Mouse (Mus musculus): ENCODE results near the gene Grik1. TPM values are rescaled to one million over a fixed set of nuclear protein-coding genes. Genes with fewer than 3 reads are reported as not detected.

Grik1 gene
- polyA plus RNA-seq, 1 experiment from 2014 or later, result 44.2 TPM

DNA sequence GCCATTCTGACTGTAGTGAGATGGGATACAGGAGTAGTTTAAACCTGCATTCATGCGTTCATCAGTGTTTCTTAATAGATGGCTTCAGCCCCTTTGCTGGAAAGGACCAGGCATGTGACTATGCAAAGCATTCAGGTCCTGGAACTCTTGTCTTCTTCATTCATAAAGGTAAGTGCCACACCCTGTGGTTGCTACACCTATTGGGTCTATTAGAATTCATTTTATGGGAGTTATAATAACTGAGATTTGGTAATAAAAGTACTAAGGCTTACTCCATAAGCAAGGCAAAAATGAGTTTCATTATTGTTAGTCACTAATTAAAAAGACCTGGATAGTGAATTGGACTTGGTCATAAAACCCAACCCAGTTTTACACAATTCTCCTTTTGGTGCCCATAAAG lies 355.4 kb downstream of the Grik1 start:
- Histone ChIP-seq H3K4me1 (ENCODE audit: control insufficient read depth, insufficient read depth, low read length) (no peaks in the 10 kb centered on the region), H3K36me3 (ENCODE audit: control insufficient read depth, insufficient read depth, low read length) (no peaks in the 10 kb centered on the region), H3K9ac (replicated peaks; ENCODE audit: low read depth, low read length) (no peak overlapping the region), H3K4me2 (ENCODE audit: low read depth, low read length) (no peak overlapping the region), H3K4me3 (ENCODE audit: low read depth, low read length) (no peak overlapping the region), H3K9me3 (ENCODE audit: control insufficient read depth, low read length) (no peaks in the 10 kb centered on the region), H3K27ac (ENCODE audit: low read depth, low read length) (no peak overlapping the region), H3K27me3 (ENCODE audit: control insufficient read depth, insufficient read depth, low read length) (no peaks in the 10 kb centered on the region)
- WGBS, result 86% methylated on average over 1 of the region's 1 CpGs
- ATAC-seq (ENCODE audit: low read depth), result no peak

DNA sequence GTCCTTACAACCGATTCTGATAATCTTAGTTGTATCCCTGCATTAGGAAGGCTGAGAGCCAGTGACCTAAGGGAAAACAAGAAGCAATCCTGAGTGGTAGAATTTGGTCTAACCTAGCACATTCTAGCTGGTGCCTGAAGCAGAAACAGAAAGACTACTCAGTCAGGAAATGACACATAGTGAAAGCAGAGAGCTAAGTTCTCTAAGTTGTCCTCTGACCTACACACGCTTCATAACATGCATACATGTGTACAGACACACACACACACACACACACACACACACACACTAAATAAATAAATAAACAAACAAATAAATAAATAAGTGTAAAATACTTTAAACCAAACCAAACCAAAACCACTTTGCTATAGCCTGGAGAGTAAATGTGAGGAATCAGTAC lies 358.7 kb downstream of the Grik1 start:
- H3K4me3 ChIP-seq (ENCODE audit: low read depth, low read length), result no peak overlapping the region
- H3K9ac ChIP-seq (replicated peaks; ENCODE audit: low read depth, low read length), result no peak overlapping the region
- H3K4me2 ChIP-seq (ENCODE audit: low read depth, low read length), result no peak overlapping the region
- no peak overlapping the region for H3K27ac ChIP-seq (ENCODE audit: low read depth, low read length)
- H3K9me3 ChIP-seq (ENCODE audit: control insufficient read depth, low read length), result no peaks in the 10 kb centered on the region
- H3K27me3 ChIP-seq (ENCODE audit: control insufficient read depth, insufficient read depth, low read length), result no peaks in the 10 kb centered on the region
- H3K4me1 ChIP-seq (ENCODE audit: control insufficient read depth, insufficient read depth, low read length), result no peaks in the 10 kb centered on the region
- ATAC-seq (ENCODE audit: low read depth), result no peak
- WGBS, result 94% methylated on average over 2 of the region's 2 CpGs
- H3K36me3 ChIP-seq (ENCODE audit: control insufficient read depth, insufficient read depth, low read length), result no peaks in the 10 kb centered on the region

DNA sequence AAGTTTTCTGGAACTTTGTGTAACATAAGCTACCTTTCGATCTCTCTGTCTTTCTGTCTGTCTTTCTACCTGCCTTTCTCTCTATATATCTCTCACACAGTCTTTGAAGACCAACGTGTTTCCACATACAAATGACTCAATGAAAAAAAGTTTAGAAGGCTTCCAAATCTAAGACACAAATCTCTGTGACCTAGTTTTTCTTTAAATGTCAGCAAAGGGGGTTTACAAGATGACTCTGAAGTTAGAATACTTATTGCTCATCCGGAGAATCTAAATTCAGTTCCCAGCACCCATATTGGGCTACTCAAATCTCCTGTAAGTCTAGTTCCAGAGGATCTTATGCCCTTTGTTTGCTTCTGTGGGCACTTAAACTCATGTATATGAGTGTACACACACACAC lies 359.5 kb downstream of the Grik1 start:
- H3K27me3 ChIP-seq (ENCODE audit: control insufficient read depth, insufficient read depth, low read length), result no peaks in the 10 kb centered on the region
- H3K27ac ChIP-seq (ENCODE audit: low read depth, low read length), result no peak overlapping the region
- H3K9me3 ChIP-seq (ENCODE audit: control insufficient read depth, low read length), result no peaks in the 10 kb centered on the region
- no peaks in the 10 kb centered on the region for H3K4me1 ChIP-seq (ENCODE audit: control insufficient read depth, insufficient read depth, low read length)
- no peak overlapping the region for H3K4me3 ChIP-seq (ENCODE audit: low read depth, low read length)
- no peak overlapping the region for H3K9ac ChIP-seq (replicated peaks; ENCODE audit: low read depth, low read length)
- WGBS, result 92% methylated on average over 3 of the region's 3 CpGs
- H3K4me2 ChIP-seq (ENCODE audit: low read depth, low read length), result no peak overlapping the region
- no peaks in the 10 kb centered on the region for H3K36me3 ChIP-seq (ENCODE audit: control insufficient read depth, insufficient read depth, low read length)
- ATAC-seq (ENCODE audit: low read depth), result no peak

DNA sequence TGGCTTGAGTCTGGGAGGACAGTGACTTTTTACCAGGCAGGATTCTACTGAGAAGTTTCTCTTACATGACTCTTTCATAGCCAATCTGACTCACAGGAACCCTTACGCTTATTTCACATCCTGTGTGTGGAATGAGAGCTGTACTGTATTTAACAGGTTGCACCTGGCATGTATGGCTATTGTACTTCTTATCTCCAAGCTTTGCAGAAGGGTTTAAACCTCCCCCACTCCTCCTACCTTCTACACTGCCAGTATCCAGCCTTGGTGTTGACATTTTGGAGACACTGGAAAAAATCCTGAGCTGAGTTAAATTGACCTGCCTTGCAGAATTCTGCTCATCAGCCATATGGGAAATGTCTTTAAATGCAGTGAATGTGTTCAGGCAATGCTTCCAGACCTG lies 361.4 kb downstream of the Grik1 start:
- no peak for ATAC-seq (ENCODE audit: low read depth)

DNA sequence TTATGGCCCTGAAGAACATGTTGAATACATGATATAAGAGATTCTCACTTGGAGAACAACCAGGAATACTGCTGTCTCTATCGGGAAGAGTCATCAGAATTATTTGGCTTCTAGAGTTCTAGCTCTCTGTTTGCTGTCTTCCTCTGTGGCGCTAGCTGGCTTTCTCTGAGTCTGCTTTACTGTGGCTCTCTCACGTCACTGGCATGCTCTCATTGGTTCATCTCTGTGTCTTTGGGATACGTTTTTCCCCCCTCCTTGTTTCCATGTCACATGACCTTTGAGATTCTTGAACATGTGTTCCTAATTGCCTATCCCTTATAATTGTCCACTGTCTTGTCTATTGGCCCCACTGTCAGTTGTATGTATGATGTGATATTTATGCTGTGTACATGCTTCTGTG lies 372.2 kb downstream of the Grik1 start:
- WGBS, result 69% methylated on average over 4 of the region's 4 CpGs
- Histone ChIP-seq H3K9me3 (ENCODE audit: control insufficient read depth, low read length) (no peaks in the 10 kb centered on the region), H3K4me3 (ENCODE audit: low read depth, low read length) (no peak overlapping the region), H3K27ac (ENCODE audit: low read depth, low read length) (no peak overlapping the region), H3K27me3 (ENCODE audit: control insufficient read depth, insufficient read depth, low read length) (no peaks in the 10 kb centered on the region), H3K9ac (replicated peaks; ENCODE audit: low read depth, low read length) (no peak overlapping the region), H3K36me3 (ENCODE audit: control insufficient read depth, insufficient read depth, low read length) (no peaks in the 10 kb centered on the region), H3K4me2 (ENCODE audit: low read depth, low read length) (no peak overlapping the region), H3K4me1 (ENCODE audit: control insufficient read depth, insufficient read depth, low read length) (peaks cover 12% of the 10 kb centered on the region; the same call in 1 of the 2 replicates)
- ATAC-seq (ENCODE audit: low read depth), result no peak

More for the DNA sequence above, 361.4 kb downstream of the Grik1 start:
- H3K27ac ChIP-seq (ENCODE audit: low read depth, low read length), result no peak overlapping the region
- H3K4me1 ChIP-seq (ENCODE audit: control insufficient read depth, insufficient read depth, low read length), result no peaks in the 10 kb centered on the region
- H3K27me3 ChIP-seq (ENCODE audit: control insufficient read depth, insufficient read depth, low read length), result no peaks in the 10 kb centered on the region
- no peaks in the 10 kb centered on the region for H3K36me3 ChIP-seq (ENCODE audit: control insufficient read depth, insufficient read depth, low read length)
- WGBS, result 97% methylated on average over 1 of the region's 1 CpGs
- H3K9me3 ChIP-seq (ENCODE audit: control insufficient read depth, low read length), result no peaks in the 10 kb centered on the region
- H3K4me2 ChIP-seq (ENCODE audit: low read depth, low read length), result no peak overlapping the region
- no peak overlapping the region for H3K4me3 ChIP-seq (ENCODE audit: low read depth, low read length)
- no peak overlapping the region for H3K9ac ChIP-seq (replicated peaks; ENCODE audit: low read depth, low read length)

DNA sequence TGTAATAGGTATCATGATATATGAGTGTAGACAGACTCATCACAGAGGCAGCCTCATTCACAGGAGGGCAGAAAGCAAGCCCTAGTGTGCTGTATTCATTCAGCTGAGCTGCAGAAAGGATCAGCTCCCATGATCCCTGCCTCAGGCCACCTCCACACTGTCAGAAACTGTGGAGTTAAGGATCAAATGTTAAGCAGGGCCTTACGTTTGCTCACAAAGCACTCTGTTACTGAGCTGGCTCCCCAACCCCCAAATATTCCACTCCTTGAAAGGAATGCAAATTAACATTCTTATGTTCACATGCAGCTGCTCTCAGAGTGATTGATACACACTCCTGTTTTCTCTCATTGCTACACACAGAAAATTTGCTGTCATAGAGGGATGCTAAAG lies 372.9 kb downstream of the Grik1 start:
- no peak overlapping the region for H3K4me2 ChIP-seq (ENCODE audit: low read depth, low read length)
- no peaks in the 10 kb centered on the region for H3K27me3 ChIP-seq (ENCODE audit: control insufficient read depth, insufficient read depth, low read length)
- ATAC-seq (ENCODE audit: low read depth), result peak; percentile 65
- 10% methylated on average over 1 of the region's 1 CpGs for WGBS
- no peak overlapping the region for H3K9ac ChIP-seq (replicated peaks; ENCODE audit: low read depth, low read length)
- H3K4me3 ChIP-seq (ENCODE audit: low read depth, low read length), result no peak overlapping the region
- no peaks in the 10 kb centered on the region for H3K9me3 ChIP-seq (ENCODE audit: control insufficient read depth, low read length)
- H3K27ac ChIP-seq (ENCODE audit: low read depth, low read length), result peak overlapping the region; percentile 49; the same call in 1 of the 2 replicates
- no peaks in the 10 kb centered on the region for H3K36me3 ChIP-seq (ENCODE audit: control insufficient read depth, insufficient read depth, low read length)
- H3K4me1 ChIP-seq (ENCODE audit: control insufficient read depth, insufficient read depth, low read length), result peaks cover 12% of the 10 kb centered on the region; the same call in 1 of the 2 replicates

DNA sequence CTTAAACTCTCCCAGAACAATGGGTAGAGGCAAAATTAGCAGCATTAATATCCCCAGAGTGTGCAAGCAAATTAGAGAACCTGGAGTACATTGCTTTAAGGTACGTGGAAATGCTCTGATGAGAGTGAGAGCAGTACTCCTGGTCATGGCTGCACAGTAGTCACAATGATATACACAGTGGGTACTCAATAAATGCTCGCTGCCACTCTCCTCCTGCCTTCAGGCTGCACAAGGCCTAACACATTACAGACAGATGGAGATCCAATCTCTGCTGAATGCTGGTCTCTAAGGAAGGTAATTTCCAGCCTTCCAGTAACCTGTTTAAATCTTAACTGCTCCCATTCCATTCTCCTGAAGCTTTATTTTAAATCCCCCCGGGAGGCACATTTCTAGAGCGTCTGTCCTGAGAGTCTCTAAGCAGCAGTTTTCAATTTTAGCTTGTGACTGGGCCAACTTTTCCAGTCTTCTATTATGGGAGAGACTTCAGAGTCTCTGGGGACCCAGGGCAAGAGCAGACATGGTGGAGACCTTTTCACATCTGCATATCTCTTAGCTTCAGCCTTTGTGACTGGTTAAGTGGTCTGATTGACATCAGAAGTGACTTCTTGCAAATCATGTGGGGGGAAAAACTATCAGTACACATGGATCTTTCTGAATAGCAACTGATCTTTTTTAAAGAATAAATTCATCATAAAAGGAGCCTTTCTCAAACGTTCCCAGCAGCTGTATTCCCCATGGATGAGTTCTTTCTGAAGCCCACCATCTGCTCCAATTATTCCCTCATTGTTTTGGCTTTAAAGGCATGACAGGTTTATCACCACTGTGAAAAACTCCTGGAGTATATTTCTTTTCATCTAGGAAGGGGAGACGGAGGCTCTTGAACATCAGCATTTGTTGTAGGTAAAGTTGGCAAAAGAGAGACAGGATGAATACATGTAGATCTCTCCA lies 373.6 kb downstream of the Grik1 start:
- no peak overlapping the region for H3K9ac ChIP-seq (replicated peaks; ENCODE audit: low read depth, low read length)
- no peak overlapping the region for H3K4me3 ChIP-seq (ENCODE audit: low read depth, low read length)
- H3K4me2 ChIP-seq (ENCODE audit: low read depth, low read length), result no peak overlapping the region
- H3K9me3 ChIP-seq (ENCODE audit: control insufficient read depth, low read length), result no peaks in the 10 kb centered on the region
- WGBS, result 15% methylated on average over 6 of the region's 6 CpGs
- peaks cover 12% of the 10 kb centered on the region; the same call in 1 of the 2 replicates for H3K4me1 ChIP-seq (ENCODE audit: control insufficient read depth, insufficient read depth, low read length)
- no peaks in the 10 kb centered on the region for H3K27me3 ChIP-seq (ENCODE audit: control insufficient read depth, insufficient read depth, low read length)
- H3K27ac ChIP-seq (ENCODE audit: low read depth, low read length), result peak overlapping the region; percentile 49; the same call in 1 of the 2 replicates
- peak; percentile 81 for ATAC-seq (ENCODE audit: low read depth)
- no peaks in the 10 kb centered on the region for H3K36me3 ChIP-seq (ENCODE audit: control insufficient read depth, insufficient read depth, low read length)

DNA sequence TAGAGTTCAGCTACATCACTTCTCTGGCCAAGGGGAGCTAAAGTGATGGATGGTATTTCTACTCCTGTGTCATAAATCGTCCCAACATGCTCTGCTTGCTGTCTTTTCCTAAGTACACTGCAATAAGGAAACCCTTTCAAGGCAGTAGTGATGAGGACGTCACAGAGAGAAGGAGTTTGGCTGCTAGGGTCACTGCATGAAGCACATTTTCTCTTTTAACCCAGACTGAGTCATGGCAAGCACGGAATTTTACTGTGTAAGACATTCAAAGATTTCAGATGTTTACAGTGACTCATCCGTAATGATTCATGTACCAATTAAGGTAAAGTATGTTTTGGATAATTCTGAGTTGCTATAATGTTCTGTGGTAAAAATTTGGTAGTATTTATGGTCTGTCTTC lies 374.9 kb downstream of the Grik1 start:
- H3K9ac ChIP-seq (replicated peaks; ENCODE audit: low read depth, low read length), result no peak overlapping the region
- no peak overlapping the region for H3K4me3 ChIP-seq (ENCODE audit: low read depth, low read length)
- WGBS, result 62% methylated on average over 4 of the region's 4 CpGs
- H3K9me3 ChIP-seq (ENCODE audit: control insufficient read depth, low read length), result no peaks in the 10 kb centered on the region
- no peaks in the 10 kb centered on the region for H3K27me3 ChIP-seq (ENCODE audit: control insufficient read depth, insufficient read depth, low read length)
- no peak overlapping the region for H3K4me2 ChIP-seq (ENCODE audit: low read depth, low read length)
- H3K27ac ChIP-seq (ENCODE audit: low read depth, low read length), result no peak overlapping the region
- H3K36me3 ChIP-seq (ENCODE audit: control insufficient read depth, insufficient read depth, low read length), result no peaks in the 10 kb centered on the region
- ATAC-seq (ENCODE audit: low read depth), result no peak
- H3K4me1 ChIP-seq (ENCODE audit: control insufficient read depth, insufficient read depth, low read length), result peaks cover 12% of the 10 kb centered on the region; the same call in 1 of the 2 replicates

DNA sequence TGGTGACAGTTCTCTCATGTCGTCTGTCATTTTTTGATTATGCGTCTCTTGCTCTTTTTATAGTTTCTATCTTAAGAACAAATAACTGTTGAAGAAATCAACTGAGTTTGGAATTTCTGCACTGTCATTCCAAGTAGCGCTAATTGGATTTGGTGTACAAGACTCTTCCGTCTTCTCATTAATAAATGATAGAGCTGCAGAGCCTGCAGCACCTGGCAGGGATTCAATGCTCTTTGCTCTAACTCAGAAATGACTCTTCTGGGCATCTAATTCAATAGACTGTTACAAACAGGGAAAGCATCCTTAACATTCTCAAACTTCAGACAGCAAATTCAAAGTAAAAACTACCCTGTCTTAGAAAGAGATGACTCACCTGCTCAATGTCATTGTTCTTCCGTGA lies 376.3 kb downstream of the Grik1 start:
- Histone ChIP-seq H3K27me3 (ENCODE audit: control insufficient read depth, insufficient read depth, low read length) (no peaks in the 10 kb centered on the region), H3K4me3 (ENCODE audit: low read depth, low read length) (no peak overlapping the region), H3K9me3 (ENCODE audit: control insufficient read depth, low read length) (no peaks in the 10 kb centered on the region), H3K4me1 (ENCODE audit: control insufficient read depth, insufficient read depth, low read length) (peaks cover 12% of the 10 kb centered on the region; the same call in 1 of the 2 replicates), H3K4me2 (ENCODE audit: low read depth, low read length) (no peak overlapping the region), H3K9ac (replicated peaks; ENCODE audit: low read depth, low read length) (no peak overlapping the region), H3K36me3 (ENCODE audit: control insufficient read depth, insufficient read depth, low read length) (no peaks in the 10 kb centered on the region), H3K27ac (ENCODE audit: low read depth, low read length) (no peak overlapping the region)
- 78% methylated on average over 5 of the region's 5 CpGs for WGBS
- no peak for ATAC-seq (ENCODE audit: low read depth)

Measured in neural tube, embryonic 14.5 days (tissue).